Mouse (Mus musculus): Measurements from ENCODE around the gene Rrp12. TPM values are rescaled to one million over a fixed set of nuclear protein-coding genes. Genes with fewer than 3 reads are reported as not detected.
"Not testable (repeated sequence)": the region's sequence is repeated elsewhere in the genome, so short reads cannot be mapped to it uniquely, and the experiment has no call there.

Gene Rrp12
- total RNA-seq, 1 experiment = 48.6 TPM

DNA sequence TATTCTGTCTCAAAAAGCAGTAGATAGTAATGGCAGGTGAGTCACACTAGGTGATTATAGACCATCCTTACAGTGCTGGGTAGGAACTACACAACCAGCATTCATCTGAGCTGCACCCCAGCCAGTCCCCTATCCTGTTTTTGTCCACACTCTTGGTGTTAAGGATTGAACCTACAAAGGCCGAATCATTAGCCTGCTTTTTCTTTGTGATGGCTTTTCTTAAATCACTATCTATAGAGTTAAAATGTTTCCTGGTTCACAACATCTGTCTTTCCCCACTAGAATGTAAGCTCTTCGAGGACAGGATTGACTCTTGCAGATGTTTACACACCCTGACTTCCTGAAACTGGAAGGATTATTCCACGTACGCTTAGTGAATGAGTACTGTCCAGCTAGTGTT lies 23.5 kb upstream of the Rrp12 start:
- no peak for TF ChIP-seq ZNF384 (IDR thresholded peaks at IDR 0.05; ENCODE audit: low read depth, low read length)
- TF ChIP-seq MAFK (IDR thresholded peaks at IDR 0.05; ENCODE audit: insufficient read depth, low read depth, low read length) = no peak
- TF ChIP-seq CHD2 (IDR thresholded peaks at IDR 0.05; ENCODE audit: low read depth, low read length) = no peak
- no peak for TF ChIP-seq ZC3H11A (IDR thresholded peaks at IDR 0.05; ENCODE audit: borderline replicate concordance, low read depth, low read length)
- TF ChIP-seq HCFC1 (IDR thresholded peaks at IDR 0.05; ENCODE audit: borderline replicate concordance, insufficient read depth, low read length) = no peak
- in situ Hi-C loops (cut with MboI; ENCODE audit: low sequenced_read_pairs in 2 of 2, unreplicated experiment in 2 of 2) = no loop called here
- DNase-seq (ENCODE audit: low read depth, low spot score) = no peak
- Histone ChIP-seq H3K36me3 (ENCODE audit: control insufficient read depth, insufficient read depth, low read length, poor library complexity, severe bottlenecking) (peaks cover 43% of the 10 kb centered on the region), H3K4me1 (ENCODE audit: control insufficient read depth in 2 of 2, insufficient read depth in 2 of 2, low read length in 2 of 2, poor library complexity in 1 of 2) (peaks cover 2 to 4% of the 10 kb centered on the region in 2 experiments; a peak in 2 of 4 replicates), H3K4me3 (ENCODE audit: insufficient read depth in 1 of 2, low read depth in 1 of 2, low read length in 2 of 2, poor library complexity in 1 of 2, severe bottlenecking in 1 of 2) (no peak overlapping the region), H3K9ac (ENCODE audit: insufficient read depth, low read depth, low read length, poor library complexity, severe bottlenecking) (no peak overlapping the region), H3K9me3 (ENCODE audit: control insufficient read depth, insufficient read depth, low read depth, low read length) (no peaks in the 10 kb centered on the region), H3K27ac (ENCODE audit: insufficient read depth, low read depth, low read length, poor library complexity, severe bottlenecking) (no peak overlapping the region)

DNA sequence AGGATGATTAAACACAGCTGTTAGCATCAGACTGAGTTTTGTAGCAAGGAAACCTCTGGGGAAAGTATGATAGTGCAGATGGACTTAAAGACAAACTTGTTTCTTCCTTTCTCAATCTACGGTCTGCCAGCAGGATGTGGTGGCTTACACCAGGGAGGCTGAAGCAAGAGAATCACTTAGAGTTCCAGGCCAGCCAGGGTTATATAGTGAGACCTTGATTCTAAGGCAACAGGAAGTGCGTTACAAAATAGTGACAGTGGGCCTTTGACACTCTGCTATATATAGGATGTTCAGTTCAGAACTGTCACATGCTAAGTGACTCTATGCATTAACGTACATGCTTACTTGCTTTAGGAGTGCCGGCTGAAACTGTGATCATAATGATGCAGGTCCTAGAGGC lies 20.9 kb upstream of the Rrp12 start:
- in situ Hi-C loops (cut with MboI; ENCODE audit: low sequenced_read_pairs in 2 of 2, unreplicated experiment in 2 of 2) = no loop called here
- DNase-seq (ENCODE audit: low read depth, low spot score) = no peak
- Histone ChIP-seq H3K27ac (ENCODE audit: insufficient read depth, low read depth, low read length, poor library complexity, severe bottlenecking) (no peak overlapping the region), H3K4me3 (ENCODE audit: insufficient read depth in 1 of 2, low read depth in 1 of 2, low read length in 2 of 2, poor library complexity in 1 of 2, severe bottlenecking in 1 of 2) (no peak overlapping the region), H3K4me1 (ENCODE audit: control insufficient read depth in 2 of 2, insufficient read depth in 2 of 2, low read length in 2 of 2, poor library complexity in 1 of 2) (peaks cover 2 to 4% of the 10 kb centered on the region in 2 experiments; a peak in 3 of 4 replicates), H3K36me3 (ENCODE audit: control insufficient read depth, insufficient read depth, low read length, poor library complexity, severe bottlenecking) (peaks cover 41% of the 10 kb centered on the region), H3K9me3 (ENCODE audit: control insufficient read depth, insufficient read depth, low read depth, low read length) (no peaks in the 10 kb centered on the region), H3K9ac (ENCODE audit: insufficient read depth, low read depth, low read length, poor library complexity, severe bottlenecking) (no peak overlapping the region)
- TF ChIP-seq HCFC1 (IDR thresholded peaks at IDR 0.05; ENCODE audit: borderline replicate concordance, insufficient read depth, low read length) = no peak
- no peak for TF ChIP-seq CHD2 (IDR thresholded peaks at IDR 0.05; ENCODE audit: low read depth, low read length)
- no peak for TF ChIP-seq ZC3H11A (IDR thresholded peaks at IDR 0.05; ENCODE audit: borderline replicate concordance, low read depth, low read length)
- TF ChIP-seq MAFK (IDR thresholded peaks at IDR 0.05; ENCODE audit: insufficient read depth, low read depth, low read length) = no peak
- TF ChIP-seq ZNF384 (IDR thresholded peaks at IDR 0.05; ENCODE audit: low read depth, low read length) = no peak

DNA sequence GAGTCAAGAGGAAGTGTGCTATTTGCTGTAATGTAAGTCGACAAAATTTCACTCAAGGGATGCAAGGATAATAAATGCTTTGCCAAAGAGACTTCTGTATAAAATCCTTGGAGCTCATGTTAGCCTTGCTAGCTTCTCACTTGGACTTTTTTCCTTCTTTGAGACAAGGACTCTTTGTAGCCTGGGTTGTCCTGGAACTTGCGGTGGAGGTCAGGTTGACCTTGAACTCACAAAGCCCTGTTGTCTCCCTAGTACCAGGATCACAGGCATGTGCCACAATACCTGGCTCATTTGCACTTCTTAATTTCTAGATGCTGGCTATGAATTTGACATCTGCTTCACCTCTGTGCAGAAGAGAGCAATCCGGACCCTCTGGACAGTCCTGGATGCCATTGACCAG lies 19.3 kb upstream of the Rrp12 start:
- TF ChIP-seq HCFC1 (IDR thresholded peaks at IDR 0.05; ENCODE audit: borderline replicate concordance, insufficient read depth, low read length) (no peak), CHD2 (IDR thresholded peaks at IDR 0.05; ENCODE audit: low read depth, low read length) (no peak), ZNF384 (IDR thresholded peaks at IDR 0.05; ENCODE audit: low read depth, low read length) (no peak), MAFK (IDR thresholded peaks at IDR 0.05; ENCODE audit: insufficient read depth, low read depth, low read length) (no peak), ZC3H11A (IDR thresholded peaks at IDR 0.05; ENCODE audit: borderline replicate concordance, low read depth, low read length) (no peak)
- no peak for DNase-seq (ENCODE audit: low read depth, low spot score)
- Histone ChIP-seq H3K27ac (ENCODE audit: insufficient read depth, low read depth, low read length, poor library complexity, severe bottlenecking) (no peak overlapping the region), H3K9me3 (ENCODE audit: control insufficient read depth, insufficient read depth, low read depth, low read length) (no peaks in the 10 kb centered on the region), H3K9ac (ENCODE audit: insufficient read depth, low read depth, low read length, poor library complexity, severe bottlenecking) (no peak overlapping the region), H3K4me3 (ENCODE audit: insufficient read depth in 1 of 2, low read depth in 1 of 2, low read length in 2 of 2, poor library complexity in 1 of 2, severe bottlenecking in 1 of 2) (peak overlapping the region in 1 of 2 experiments; percentile 34; a peak in 1 of 4 replicates), H3K4me1 (ENCODE audit: control insufficient read depth in 2 of 2, insufficient read depth in 2 of 2, low read length in 2 of 2, poor library complexity in 1 of 2) (peaks cover 2 to 4% of the 10 kb centered on the region in 2 experiments; a peak in 3 of 4 replicates), H3K36me3 (ENCODE audit: control insufficient read depth, insufficient read depth, low read length, poor library complexity, severe bottlenecking) (peaks cover 40% of the 10 kb centered on the region)
- in situ Hi-C loops (cut with MboI; ENCODE audit: low sequenced_read_pairs in 2 of 2, unreplicated experiment in 2 of 2) = no loop called here

DNA sequence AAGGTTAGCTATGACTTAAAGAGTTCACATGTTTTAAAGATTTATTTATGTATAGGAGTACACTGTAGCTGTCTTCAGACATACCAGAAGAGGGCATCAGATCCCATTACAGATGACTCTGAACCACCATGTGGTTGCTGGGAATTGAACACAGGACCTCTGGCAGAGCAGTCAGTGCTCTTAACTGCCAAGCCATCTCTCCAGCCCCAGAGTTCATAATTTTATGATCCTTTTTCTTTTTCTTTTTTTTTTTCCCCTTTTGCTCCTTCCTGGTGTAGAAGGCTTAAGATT lies 18.6 kb upstream of the Rrp12 start:
- Histone ChIP-seq H3K36me3 (ENCODE audit: control insufficient read depth, insufficient read depth, low read length, poor library complexity, severe bottlenecking) (peaks cover 40% of the 10 kb centered on the region), H3K4me3 (ENCODE audit: insufficient read depth in 1 of 2, low read depth in 1 of 2, low read length in 2 of 2, poor library complexity in 1 of 2, severe bottlenecking in 1 of 2) (peak overlapping the region; percentile 67 to 89; a peak in 3 of 4 replicates)
- DNase-seq (ENCODE audit: low read depth, low spot score); H3K4me1 ChIP-seq (ENCODE audit: control insufficient read depth in 2 of 2, insufficient read depth in 2 of 2, low read length in 2 of 2, poor library complexity in 1 of 2); H3K9ac ChIP-seq (ENCODE audit: insufficient read depth, low read depth, low read length, poor library complexity, severe bottlenecking); H3K27ac ChIP-seq (ENCODE audit: insufficient read depth, low read depth, low read length, poor library complexity, severe bottlenecking); H3K9me3 ChIP-seq (ENCODE audit: control insufficient read depth, insufficient read depth, low read depth, low read length); in situ Hi-C loops (cut with MboI; ENCODE audit: low sequenced_read_pairs in 2 of 2, unreplicated experiment in 2 of 2): not testable (repeated sequence)

Measured in ES-E14 (cell line).